Mouse (Mus musculus) forebrain, embryonic 13.5 days (tissue): ENCODE results near the gene Prss57. TPM values are rescaled to one million over a fixed set of nuclear protein-coding genes. Genes with fewer than 3 reads are reported as not detected.
A peak's percentile ranks its signal among the peaks of the same experiment; 100 is the strongest.

Experiments
- ATAC-seq: fragments of 200-750 bp; cut with Nextera tagmentation; 2 replicates; pipeline ENCODE4 v1.8.0; 2017
- H3K27ac ChIP-seq: fragments of 300-500 bp; sonication (generic); 2 replicates; pipeline ENCODE4 v1.5.1; 2015; ENCODE audit warnings: inconsistent platforms, mild to moderate bottlenecking, moderate library complexity
- H3K27me3 ChIP-seq: fragments of 300-500 bp; sonication (generic); 2 replicates; pipeline ENCODE4 v1.6.1; 2015; ENCODE audit warnings: mild to moderate bottlenecking, inconsistent platforms
- H3K36me3 ChIP-seq: fragments of 300-500 bp; sonication (generic); 2 replicates; pipeline ENCODE4 v1.6.1; 2015; ENCODE audit warnings: mild to moderate bottlenecking, inconsistent platforms; ENCODE audit not compliant: poor library complexity, severe bottlenecking
- H3K4me1 ChIP-seq: fragments of 300-500 bp; sonication (generic); 2 replicates; pipeline ENCODE4 v1.6.1; 2015; ENCODE audit warnings: inconsistent platforms
- H3K4me2 ChIP-seq: fragments of 300-500 bp; sonication (generic); 2 replicates; pipeline ENCODE4 v1.6.1; 2015; ENCODE audit warnings: inconsistent platforms, mild to moderate bottlenecking, moderate library complexity
- H3K4me3 ChIP-seq: fragments of 300-500 bp; sonication (generic); 2 replicates; pipeline ENCODE4 v1.5.1; 2015; ENCODE audit warnings: mild to moderate bottlenecking, inconsistent platforms
- H3K9ac ChIP-seq: fragments of 300-500 bp; sonication (generic); 2 replicates; pipeline ENCODE4 v1.6.1; 2015; ENCODE audit warnings: mild to moderate bottlenecking, inconsistent platforms
- H3K9me3 ChIP-seq: fragments of 300-500 bp; sonication (generic); replicated peaks from 2 replicates; pipeline ENCODE4 v1.6.1; 2016; ENCODE audit warnings: inconsistent platforms
- WGBS: fragments of 180-500 bp; shearing (Covaris S2); methylation state at CpG from one replicate; pipeline ENCODE4 v1.1.7; 2015; 5-methylcytosine and 5-hydroxymethylcytosine counted together
- polyA plus RNA-seq: library from polyadenylated mRNA; unstranded; fragments of >200 nt; fragmentation: Nextera tagmentation; extraction: Ambion mirVana; gene quantifications from 2 replicates; pipeline ENCODE4 v1.2.1, GENCODE M21; 2015

Prss57 gene
- polyA plus RNA-seq, 1 experiment from 2014 or later: 0.09 TPM

GRCm38 (mm10) chr10:79806331-79806730 is 15.6 kb upstream of the Prss57 start:
- Histone ChIP-seq H3K4me2 (no peak overlapping the region), H3K36me3 (peaks cover 49% of the 10 kb centered on the region), H3K9ac (no peak overlapping the region), H3K9me3 (no peaks in the 10 kb centered on the region), H3K27ac (peak overlapping the region; percentile 33), H3K4me3 (no peak overlapping the region), H3K27me3 (no peaks in the 10 kb centered on the region), H3K4me1 (peaks cover 58% of the 10 kb centered on the region)
- WGBS: 92% methylated on average over 9 of the region's 9 CpGs
- no peak for ATAC-seq

- Histone ChIP-seq H3K27me3 (no peaks in the 10 kb centered on the region), H3K9ac (no peak overlapping the region), H3K4me2 (no peak overlapping the region), H3K9me3 (no peaks in the 10 kb centered on the region), H3K4me1 (peaks cover 65% of the 10 kb centered on the region), H3K4me3 (no peak overlapping the region), H3K27ac (peak overlapping the region; percentile 95), H3K36me3 (peaks cover 44% of the 10 kb centered on the region)
- no peak for ATAC-seq
- WGBS: 84% methylated on average over 11 of the region's 11 CpGs
These were observed 14.9 kb upstream of the Prss57 start for GRCm38 (mm10) chr10:79805636-79806035.

GRCm38 (mm10) chr10:79803716-79804323 is 13.1 kb upstream of the Prss57 start:
- H3K27me3 ChIP-seq: no peaks in the 10 kb centered on the region
- peak overlapping the region; percentile 55 for H3K9ac ChIP-seq
- peak; percentile 98 for ATAC-seq
- H3K9me3 ChIP-seq: no peaks in the 10 kb centered on the region
- peaks cover 73% of the 10 kb centered on the region for H3K4me1 ChIP-seq
- peaks cover 41% of the 10 kb centered on the region for H3K36me3 ChIP-seq
- WGBS: 4% methylated on average over 29 of the region's 29 CpGs
- H3K4me3 ChIP-seq: peak overlapping the region; percentile 34
- peak overlapping the region; percentile 73 for H3K4me2 ChIP-seq
- H3K27ac ChIP-seq: peak overlapping the region; percentile 95

- H3K4me3 ChIP-seq: no peak overlapping the region
- no peaks in the 10 kb centered on the region for H3K9me3 ChIP-seq
- H3K27ac ChIP-seq: peak overlapping the region; percentile 95
- ATAC-seq: no peak
- peaks cover 27% of the 10 kb centered on the region for H3K36me3 ChIP-seq
- peak overlapping the region; percentile 35; the same call in 1 of the 2 replicates for H3K9ac ChIP-seq
- peak overlapping the region; percentile 73 for H3K4me2 ChIP-seq
- WGBS: 28% methylated on average over 11 of the region's 11 CpGs
- H3K27me3 ChIP-seq: no peaks in the 10 kb centered on the region
- H3K4me1 ChIP-seq: peaks cover 78% of the 10 kb centered on the region
These were observed 11.7 kb upstream of the Prss57 start for GRCm38 (mm10) chr10:79802331-79802971.

DNA sequence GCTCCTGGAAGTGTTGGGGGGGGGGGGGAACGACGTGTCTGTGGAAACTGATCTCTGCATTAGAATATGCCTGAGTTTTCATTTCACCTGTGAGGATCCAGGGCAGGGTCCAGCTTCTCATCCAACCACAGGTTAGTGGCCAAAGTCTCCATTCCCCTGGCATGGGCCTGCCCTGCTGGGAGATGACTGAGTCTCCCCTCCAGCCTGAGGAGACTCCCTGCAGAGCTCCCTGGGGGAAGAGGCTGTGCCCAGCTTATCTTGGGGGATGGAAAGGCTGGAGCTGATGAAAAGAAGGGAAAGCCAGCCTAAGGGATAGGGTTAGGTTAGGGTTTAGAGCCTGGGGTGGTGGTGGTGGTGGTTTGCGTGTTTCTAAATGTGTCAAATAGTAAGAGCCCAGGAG is 11.1 kb upstream of the Prss57 start:
- H3K4me2 ChIP-seq: peak overlapping the region; percentile 73; the same call in 1 of the 2 replicates
- ATAC-seq: no peak
- 0 out of 2 replicates have a peak overlapping the region, but pooled peaks have one; percentile 35 for H3K9ac ChIP-seq

GRCm38 (mm10) chr10:79800508-79800907 is 9.7 kb upstream of the Prss57 start:
- no peaks in the 10 kb centered on the region for H3K27me3 ChIP-seq
- no peak overlapping the region for H3K4me3 ChIP-seq
- H3K4me2 ChIP-seq: no peak overlapping the region
- WGBS: 86% methylated on average over 11 of the region's 11 CpGs
- ATAC-seq: no peak
- peaks cover 21% of the 10 kb centered on the region for H3K36me3 ChIP-seq
- 0 out of 2 replicates have a peak overlapping the region, but pooled peaks have one; percentile 16 for H3K9ac ChIP-seq
- H3K9me3 ChIP-seq: no peaks in the 10 kb centered on the region
- peak overlapping the region; percentile 21; the same call in 1 of the 2 replicates for H3K27ac ChIP-seq
- peaks cover 85% of the 10 kb centered on the region for H3K4me1 ChIP-seq

More for the DNA sequence above, 11.1 kb upstream of the Prss57 start:
- Histone ChIP-seq H3K36me3 (peaks cover 21% of the 10 kb centered on the region), H3K4me1 (peaks cover 83% of the 10 kb centered on the region), H3K9me3 (no peaks in the 10 kb centered on the region), H3K27me3 (no peaks in the 10 kb centered on the region), H3K27ac (peak overlapping the region; percentile 95), H3K4me3 (no peak overlapping the region)
- 31% methylated on average over 2 of the region's 3 CpGs for WGBS

DNA sequence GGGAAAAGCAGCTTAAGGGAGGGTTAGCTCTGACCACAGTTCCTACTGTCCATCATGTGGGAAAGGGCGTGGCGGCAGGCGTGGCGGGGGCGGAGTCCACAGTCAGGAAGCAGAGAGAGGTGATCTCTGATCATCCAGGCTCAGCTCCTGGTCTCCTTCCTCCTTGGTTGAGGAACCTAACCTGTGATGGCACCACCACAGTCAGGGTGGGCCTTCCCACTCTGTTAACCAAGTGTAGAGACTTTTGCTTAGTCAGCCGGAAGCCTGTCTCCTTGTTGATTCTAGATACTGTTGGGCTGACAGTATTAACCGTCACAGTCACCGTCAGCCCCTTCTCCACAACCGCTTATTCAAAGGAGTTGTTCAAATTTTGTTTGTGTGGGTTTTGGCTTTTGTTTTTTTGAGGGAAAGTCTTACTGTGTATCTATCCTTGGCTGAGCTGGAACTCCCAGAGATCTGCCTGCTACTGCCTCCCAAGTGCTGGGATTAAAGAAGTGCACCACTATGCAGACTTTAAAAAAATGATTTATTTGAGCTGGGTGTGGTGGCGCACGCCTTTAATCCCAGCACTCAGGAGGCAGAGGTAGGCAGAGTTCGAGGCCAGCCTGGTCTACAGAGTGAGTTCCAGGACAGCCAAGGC is 7.6 kb upstream of the Prss57 start:
- Histone ChIP-seq H3K36me3 (peaks cover 21% of the 10 kb centered on the region), H3K4me2 (no peak overlapping the region), H3K4me1 (peaks cover 77% of the 10 kb centered on the region), H3K9ac (no peak overlapping the region), H3K27ac (no peak overlapping the region), H3K27me3 (no peaks in the 10 kb centered on the region), H3K4me3 (no peak overlapping the region), H3K9me3 (no peaks in the 10 kb centered on the region)
- WGBS: 93% methylated on average over 12 of the region's 12 CpGs
- ATAC-seq: no peak

DNA sequence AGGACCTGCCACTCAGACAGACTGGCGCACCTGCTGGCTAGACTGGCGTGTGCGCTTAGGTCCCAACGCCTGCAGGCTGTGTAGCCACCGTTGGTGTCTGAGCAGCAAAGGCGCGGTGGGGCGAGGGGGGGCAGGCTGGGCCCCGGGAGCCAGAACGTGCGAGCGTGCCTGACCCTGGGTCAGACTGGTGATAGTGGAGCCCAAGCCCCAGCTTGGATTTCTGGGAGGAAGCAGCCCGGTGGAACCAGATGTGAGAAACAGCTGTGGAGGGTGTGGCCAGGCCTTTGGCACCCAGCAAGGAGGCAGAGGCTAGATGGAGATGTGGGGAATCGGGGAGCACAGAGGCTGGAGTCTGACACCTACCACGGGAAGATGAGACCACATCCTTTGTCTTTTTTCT is 6.6 kb upstream of the Prss57 start:
- no peaks in the 10 kb centered on the region for H3K9me3 ChIP-seq
- H3K4me2 ChIP-seq: peak overlapping the region; percentile 38
- peak overlapping the region; percentile 27; the same call in 1 of the 2 replicates for H3K9ac ChIP-seq
- H3K4me1 ChIP-seq: peaks cover 66% of the 10 kb centered on the region
- H3K36me3 ChIP-seq: peaks cover 21% of the 10 kb centered on the region
- 60% methylated on average over 15 of the region's 15 CpGs for whole genome bisulfite sequencing
- H3K27ac ChIP-seq: peak overlapping the region; percentile 52; the same call in 1 of the 2 replicates
- ATAC-seq: no peak
- H3K27me3 ChIP-seq: no peaks in the 10 kb centered on the region
- no peak overlapping the region for H3K4me3 ChIP-seq

DNA sequence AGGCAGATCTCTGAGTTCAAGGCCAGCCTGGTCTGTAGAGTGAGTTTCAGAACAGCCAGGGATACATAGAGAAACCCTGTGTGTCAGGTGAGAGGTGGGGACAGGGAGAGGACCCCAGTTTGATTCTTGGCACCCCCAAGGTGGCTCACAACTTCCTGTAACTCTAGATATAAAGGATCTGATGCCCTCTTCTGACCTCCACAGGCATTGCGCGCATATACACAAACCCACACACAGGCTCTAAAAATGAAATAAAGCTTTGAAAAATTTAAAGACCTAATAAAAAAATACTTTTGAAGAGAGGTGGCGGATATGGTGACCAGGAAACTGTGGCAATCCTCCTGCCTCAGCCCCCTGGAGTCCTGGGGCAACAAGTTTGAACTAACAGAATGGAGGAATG is 5.1 kb upstream of the Prss57 start:
- no peaks in the 10 kb centered on the region for H3K27me3 ChIP-seq
- H3K36me3 ChIP-seq: peaks cover 21% of the 10 kb centered on the region
- H3K27ac ChIP-seq: no peak overlapping the region
- H3K4me2 ChIP-seq: no peak overlapping the region
- no peaks in the 10 kb centered on the region for H3K9me3 ChIP-seq
- no peak for ATAC-seq
- H3K4me1 ChIP-seq: peaks cover 52% of the 10 kb centered on the region
- no peak overlapping the region for H3K4me3 ChIP-seq
- 96% methylated on average over 3 of the region's 3 CpGs for WGBS
- no peak overlapping the region for H3K9ac ChIP-seq

DNA sequence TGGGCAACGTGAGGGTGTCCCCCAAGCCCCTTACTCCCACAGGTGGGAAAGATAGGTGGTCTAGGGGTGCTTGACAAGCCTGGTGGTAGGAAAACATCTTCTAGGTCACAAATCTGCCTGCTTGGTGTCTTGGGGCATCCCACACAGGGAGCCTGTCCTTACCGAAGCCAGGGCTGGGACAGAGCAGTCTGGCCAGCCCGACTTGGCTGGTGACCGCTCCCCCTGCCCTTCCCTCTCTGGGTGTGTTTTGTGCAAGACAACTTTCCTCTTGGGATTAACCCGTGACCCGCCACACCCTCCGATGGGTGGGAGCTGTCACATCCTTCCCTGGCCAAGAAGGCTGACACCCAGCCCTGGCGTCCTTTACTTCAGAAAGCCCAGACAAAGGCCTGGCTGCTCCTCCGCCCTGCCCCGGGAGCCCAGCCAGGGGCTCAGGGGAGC is 3.8 kb upstream of the Prss57 start:
- H3K27me3 ChIP-seq: peaks cover 4% of the 10 kb centered on the region; the same call in 1 of the 2 replicates
- H3K4me1 ChIP-seq: peaks cover 42% of the 10 kb centered on the region
- H3K4me3 ChIP-seq: peak overlapping the region; percentile 94
- peak; percentile 45; the same call in 1 of the 2 replicates for ATAC-seq
- H3K9ac ChIP-seq: peak overlapping the region; percentile 99
- peak overlapping the region; percentile 94 for H3K4me2 ChIP-seq
- H3K9me3 ChIP-seq: no peaks in the 10 kb centered on the region
- peak overlapping the region; percentile 94 for H3K27ac ChIP-seq
- WGBS: 2% methylated on average over 10 of the region's 10 CpGs
- peaks cover 10% of the 10 kb centered on the region for H3K36me3 ChIP-seq

GRCm38 (mm10) chr10:79793738-79794490 is 3.2 kb upstream of the Prss57 start:
- ATAC-seq: peak; percentile 67
- peaks cover 40% of the 10 kb centered on the region for H3K4me1 ChIP-seq
- H3K27ac ChIP-seq: peak overlapping the region; percentile 94
- H3K9me3 ChIP-seq: no peaks in the 10 kb centered on the region
- peak overlapping the region; percentile 99 for H3K9ac ChIP-seq
- WGBS: 1% methylated on average over 32 of the region's 38 CpGs
- H3K4me3 ChIP-seq: peak overlapping the region; percentile 94
- peaks cover 5% of the 10 kb centered on the region; the same call in 1 of the 2 replicates for H3K27me3 ChIP-seq
- H3K36me3 ChIP-seq: peaks cover 5% of the 10 kb centered on the region; the same call in 1 of the 2 replicates
- H3K4me2 ChIP-seq: peak overlapping the region; percentile 94
